Mouse (Mus musculus) left cerebral cortex, adult 2 months (tissue): ENCODE measurements at regions not wholly inside any gene's neighbourhood (a gene's known extent, or its start where the extent isn't known, plus 50 kb on each side); places are given as distances from the start of the nearest gene placed in this dataset.
"Not testable (repeated sequence)": the region's sequence is repeated elsewhere in the genome, so short reads cannot be mapped to it uniquely, and the experiment has no call there.

Experiments used
- DNase-seq, 2 experiments: peaks; one replicate each; pipeline ENCODE4 v3.0.0; 2021 to 2022; ENCODE audit warnings: low spot score in 2 of 2, mixed read lengths in 1 of 2; ENCODE audit errors: extremely low spot score in 1 of 2
- H3K27ac ChIP-seq: fragments of 200-600 bp; 2 replicates; pipeline ENCODE4 v1.8.1; 2022
- H3K4me3 ChIP-seq: fragments of 200-600 bp; 2 replicates; pipeline ENCODE4 v1.8.1; 2022
- CTCF ChIP-seq: fragments of 200-600 bp; IDR thresholded peaks from 2 replicates; pipeline ENCODE4 v1.8.1; 2022; ENCODE audit warnings: antibody characterized with exemption, mild to moderate bottlenecking, moderate library complexity
- intact Hi-C: fragments of 180-260 bp; cut with DNase I; formaldehyde crosslinking; loops from one replicate; pipeline ENCODE4 v1.15.1; 2025

- H3K27ac ChIP-seq, result no peak overlapping the region
- no peak for DNase-seq
- intact Hi-C loops, result no loop called here
- H3K4me3 ChIP-seq, result no peak overlapping the region
- TF ChIP-seq CTCF, result no peak
Observed at GRCm38 (mm10) chr14:17414246-17414888, 245.7 kb upstream of the Thrb start.

DNA sequence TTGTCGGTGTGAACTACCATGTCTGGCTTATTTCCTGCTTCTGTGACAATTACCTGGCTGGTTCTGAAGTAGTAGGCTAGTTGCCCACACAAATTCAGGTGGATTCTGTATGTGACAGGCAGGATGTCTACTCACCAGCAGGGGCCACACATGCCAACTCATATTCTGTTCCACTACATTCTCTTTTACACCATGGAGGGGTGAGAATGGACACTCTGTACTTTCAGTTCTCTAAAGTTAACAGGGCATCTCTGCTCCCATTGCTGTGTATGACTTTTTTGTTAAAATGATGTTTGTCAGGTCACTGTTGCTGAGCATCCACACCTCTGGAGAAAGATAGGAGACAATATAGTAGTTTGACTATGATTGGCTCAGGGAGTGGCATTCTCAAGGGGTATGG, 232.3 kb upstream of the Thrb start:
- intact Hi-C loops, result no loop called here
- no peak overlapping the region for H3K4me3 ChIP-seq
- no peak for DNase-seq
- TF ChIP-seq CTCF, result no peak; the same call in 1 of the 2 replicates
- H3K27ac ChIP-seq, result no peak overlapping the region

DNA sequence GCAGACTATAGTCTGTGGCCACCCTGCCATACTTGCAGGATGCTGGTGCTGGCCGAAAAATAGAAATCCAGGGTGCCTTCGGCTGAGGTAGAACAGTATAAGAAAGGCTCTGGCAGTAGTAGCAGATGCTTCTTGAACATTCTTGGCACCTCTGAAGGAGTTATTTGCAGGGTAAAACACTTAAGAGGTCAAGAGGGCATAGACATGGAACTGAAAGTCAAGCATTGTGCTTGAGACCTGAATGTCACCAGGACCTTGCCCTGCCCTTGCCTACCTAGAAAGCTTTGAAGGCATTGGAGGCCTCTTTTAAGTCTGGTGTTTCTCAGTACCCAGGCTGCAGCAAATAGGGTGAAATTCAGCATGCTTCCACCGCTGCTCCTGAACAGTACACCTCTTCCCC, 230.9 kb upstream of the Thrb start:
- no peak overlapping the region for H3K27ac ChIP-seq
- no peak for TF ChIP-seq CTCF
- H3K4me3 ChIP-seq, result no peak overlapping the region
- intact Hi-C loops, result no loop called here
- no peak for DNase-seq

DNA sequence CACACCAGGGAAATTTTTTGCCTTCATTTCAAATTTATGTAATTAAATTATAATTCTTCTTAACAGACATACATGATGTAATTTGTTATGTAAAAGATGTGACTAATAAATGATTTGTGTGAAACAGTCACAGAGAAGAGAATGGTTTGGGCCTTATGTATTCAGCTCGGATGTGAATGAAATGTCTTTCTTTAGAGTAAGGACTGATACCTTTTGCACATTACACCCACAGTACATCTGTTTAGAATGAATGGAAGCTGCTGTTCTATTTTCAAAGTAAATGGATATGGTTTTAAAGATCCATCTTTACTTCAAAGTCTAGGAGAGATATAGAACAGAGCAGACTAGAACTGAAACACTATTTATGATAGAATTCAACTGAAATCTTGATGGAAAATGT, 226.7 kb upstream of the Thrb start:
- peak overlapping the region; percentile 65 for H3K27ac ChIP-seq
- TF ChIP-seq CTCF, result no peak
- DNase-seq, result no peak
- H3K4me3 ChIP-seq, result no peak overlapping the region
- intact Hi-C loops, result loop anchor here (2.0 to 5.0 kb wide), 3 partner anchors 25 to 134 kb away; no protein-coding TSS in a partner anchor

DNA sequence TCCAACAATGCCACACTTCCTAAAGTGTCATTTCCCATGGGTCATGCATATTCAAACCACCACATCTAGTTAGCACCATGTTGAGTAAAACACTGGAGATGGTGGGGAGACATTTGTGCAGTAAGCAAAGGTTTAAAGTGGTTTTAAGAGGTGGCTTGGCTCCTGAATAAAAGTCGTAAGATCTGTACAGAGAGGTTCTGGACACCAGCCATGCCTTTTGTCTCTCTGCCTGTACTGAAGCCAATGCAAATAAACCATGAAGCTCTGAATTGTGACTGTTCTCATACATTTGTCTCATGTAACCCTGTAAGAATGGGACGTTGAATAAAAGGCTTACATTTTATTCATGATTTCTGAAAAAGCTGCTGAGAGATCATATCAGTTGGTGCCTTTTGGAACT, 202.1 kb upstream of the Thrb start:
- H3K4me3 ChIP-seq, result no peak overlapping the region
- TF ChIP-seq CTCF, result no peak
- DNase-seq, result no peak
- intact Hi-C loops, result no loop called here
- H3K27ac ChIP-seq, result no peak overlapping the region

DNA sequence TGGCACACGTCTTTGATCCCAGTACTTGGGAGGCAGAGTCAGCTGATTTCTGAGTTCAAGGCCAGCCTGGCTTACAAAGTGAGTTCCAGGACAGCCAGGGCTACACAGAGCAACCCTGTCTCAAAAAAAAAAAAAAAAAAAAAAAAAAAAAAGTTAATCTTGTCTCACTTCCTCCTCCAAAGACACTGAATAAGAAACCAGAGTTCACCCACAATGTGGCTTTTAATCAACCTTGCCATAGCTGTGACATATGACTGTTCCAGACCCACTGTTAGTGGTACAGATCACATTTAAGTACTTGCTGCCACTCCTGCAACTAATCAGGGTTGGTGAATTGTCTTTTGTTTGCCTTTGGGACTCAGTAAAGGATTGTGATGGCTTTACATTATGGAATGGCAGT, 181.1 kb upstream of the Thrb start:
- intact Hi-C loops, result no loop called here
- Histone ChIP-seq H3K27ac (no peak overlapping the region), H3K4me3 (no peak overlapping the region)
- DNase-seq, result no peak
- TF ChIP-seq CTCF, result no peak

GRCm38 (mm10) chr14:17484866-17485265, 175.2 kb upstream of the Thrb start:
- no peak for TF ChIP-seq CTCF
- Histone ChIP-seq H3K4me3 (no peak overlapping the region), H3K27ac (no peak overlapping the region)
- intact Hi-C loops, result no loop called here
- DNase-seq, result no peak

GRCm38 (mm10) chr14:17513756-17514155, 146.3 kb upstream of the Thrb start:
- intact Hi-C loops, result loop anchor here (1.0 to 10.0 kb wide), 4 partner anchors 81 to 769 kb away; no protein-coding TSS in a partner anchor

DNA sequence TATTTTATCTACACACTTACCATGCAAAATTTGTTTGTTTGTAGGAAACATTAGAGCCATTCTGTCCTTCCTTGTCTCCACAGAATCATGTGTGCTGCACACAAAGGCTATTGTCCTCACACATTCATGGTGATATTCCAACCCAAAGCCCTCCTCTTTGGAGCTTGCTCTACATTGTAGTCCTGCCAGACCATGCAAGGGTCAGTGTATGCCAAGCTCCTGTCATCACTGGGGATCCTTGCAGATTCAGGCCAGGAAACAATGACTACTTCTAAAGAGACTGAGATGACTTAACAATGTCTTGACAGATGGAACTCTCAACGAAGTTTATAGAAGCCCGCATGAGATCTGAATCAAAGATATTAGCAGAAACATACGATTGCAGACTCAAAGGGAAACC, 137.4 kb upstream of the Thrb start:
- intact Hi-C loops, result no loop called here

More at GRCm38 (mm10) chr14:17513756-17514155, 146.3 kb upstream of the Thrb start:
- peak overlapping the region; percentile 59 for H3K27ac ChIP-seq
- H3K4me3 ChIP-seq, result no peak overlapping the region
- DNase-seq, result no peak
- TF ChIP-seq CTCF, result no peak

DNA sequence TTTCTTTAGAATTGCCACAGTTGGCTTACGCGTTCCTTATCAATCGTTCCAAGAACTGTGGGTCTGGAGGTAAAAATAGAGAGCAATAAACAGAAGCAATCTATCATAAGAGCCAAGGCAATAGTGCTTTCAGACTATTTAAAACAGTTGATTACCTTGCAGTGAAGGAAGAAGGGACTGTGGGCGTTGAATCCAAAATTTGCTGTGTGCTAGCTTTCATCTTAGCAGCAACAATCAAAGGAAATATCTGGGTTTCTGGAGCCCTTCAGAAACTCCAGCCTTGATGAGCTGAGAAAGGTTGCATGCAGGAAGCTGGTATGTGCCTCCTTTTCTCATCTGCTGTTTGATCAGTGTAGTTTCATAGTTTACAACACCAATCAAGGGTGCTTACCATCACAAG, 136.1 kb upstream of the Thrb start:
- Histone ChIP-seq H3K27ac (no peak overlapping the region), H3K4me3 (no peak overlapping the region)
- no peak for DNase-seq
- no peak for TF ChIP-seq CTCF
- intact Hi-C loops, result no loop called here

More for the DNA sequence above, 137.4 kb upstream of the Thrb start:
- no peak overlapping the region for H3K27ac ChIP-seq
- no peak for TF ChIP-seq CTCF
- H3K4me3 ChIP-seq, result no peak overlapping the region
- DNase-seq, result no peak

- no peak for TF ChIP-seq CTCF
- DNase-seq, result no peak
- no peak overlapping the region for H3K27ac ChIP-seq
- intact Hi-C loops, result no loop called here
- H3K4me3 ChIP-seq, result no peak overlapping the region
Observed at GRCm38 (mm10) chr14:17539322-17539721, 120.7 kb upstream of the Thrb start.

- intact Hi-C loops, result no loop called here
- H3K27ac ChIP-seq, result no peak overlapping the region
- no peak overlapping the region for H3K4me3 ChIP-seq
- no peak for DNase-seq
- TF ChIP-seq CTCF, result no peak
Observed at GRCm38 (mm10) chr14:17556458-17556857, 103.6 kb upstream of the Thrb start.

- intact Hi-C loops, H3K27ac ChIP-seq, DNase-seq, H3K4me3 ChIP-seq: not testable (repeated sequence)
Observed at GRCm38 (mm10) chr14:17560001-17560400, 100.1 kb upstream of the Thrb start.
